Mouse (Mus musculus) midbrain, embryonic 16.5 days (tissue): ENCODE measurements at regions not wholly inside any gene's neighbourhood (a gene's known extent, or its start where the extent isn't known, plus 50 kb on each side); places are given as distances from the start of the nearest gene placed in this dataset.
A peak's percentile ranks its signal among the peaks of the same experiment; 100 is the strongest.
"Not testable (repeated sequence)": the region's sequence is repeated elsewhere in the genome, so short reads cannot be mapped to it uniquely, and the experiment has no call there.

Experiments used
- ATAC-seq: fragments of 200-750 bp; cut with Nextera tagmentation; 2 replicates; pipeline ENCODE4 v1.8.0; 2017; ENCODE audit warnings: moderate TSS enrichment
- H3K27ac ChIP-seq: fragments of 300-500 bp; sonication (generic); 2 replicates; pipeline ENCODE4 v1.5.1; 2014; ENCODE audit warnings: mild to moderate bottlenecking, low read length, mixed read lengths
- H3K27me3 ChIP-seq: fragments of 300-500 bp; sonication (generic); 2 replicates; pipeline ENCODE4 v1.6.1; 2014; ENCODE audit warnings: low read depth, low read length, mixed read lengths; ENCODE audit not compliant: control insufficient read depth, insufficient read depth
- H3K36me3 ChIP-seq: fragments of 300-500 bp; sonication (generic); 2 replicates; pipeline ENCODE4 v1.6.1; 2014; ENCODE audit warnings: mild to moderate bottlenecking, low read length, moderate library complexity, mixed read lengths; ENCODE audit not compliant: control insufficient read depth, insufficient read depth
- H3K4me1 ChIP-seq: fragments of 300-500 bp; sonication (generic); 2 replicates; pipeline ENCODE4 v1.6.1; 2014; ENCODE audit warnings: mild to moderate bottlenecking, low read length, mixed read lengths; ENCODE audit not compliant: control insufficient read depth, insufficient read depth
- H3K4me2 ChIP-seq: fragments of 300-500 bp; sonication (generic); 2 replicates; pipeline ENCODE4 v1.6.1; 2014; ENCODE audit warnings: mild to moderate bottlenecking, low read length, mixed read lengths
- H3K4me3 ChIP-seq: fragments of 300-500 bp; sonication (generic); 2 replicates; pipeline ENCODE4 v1.5.1; 2014; ENCODE audit warnings: low read depth, mild to moderate bottlenecking, low read length, moderate library complexity, mixed read lengths
- H3K9ac ChIP-seq: fragments of 300-500 bp; sonication (generic); 2 replicates; pipeline ENCODE4 v1.6.1; 2014; ENCODE audit warnings: low read depth, low read length, mixed read lengths
- H3K9me3 ChIP-seq: fragments of 300-500 bp; sonication (generic); replicated peaks from 2 replicates; pipeline ENCODE4 v1.6.1; 2014; ENCODE audit warnings: mild to moderate bottlenecking, low read length, mixed read lengths; ENCODE audit not compliant: control insufficient read depth, poor library complexity, severe bottlenecking
- WGBS: fragments of 180-500 bp; shearing (Covaris S2); extraction: QIAGEN DNeasy Blood & Tissue Kit; methylation state at CpG from one replicate; pipeline ENCODE4 v1.1.7; 2014; 5-methylcytosine and 5-hydroxymethylcytosine counted together

DNA sequence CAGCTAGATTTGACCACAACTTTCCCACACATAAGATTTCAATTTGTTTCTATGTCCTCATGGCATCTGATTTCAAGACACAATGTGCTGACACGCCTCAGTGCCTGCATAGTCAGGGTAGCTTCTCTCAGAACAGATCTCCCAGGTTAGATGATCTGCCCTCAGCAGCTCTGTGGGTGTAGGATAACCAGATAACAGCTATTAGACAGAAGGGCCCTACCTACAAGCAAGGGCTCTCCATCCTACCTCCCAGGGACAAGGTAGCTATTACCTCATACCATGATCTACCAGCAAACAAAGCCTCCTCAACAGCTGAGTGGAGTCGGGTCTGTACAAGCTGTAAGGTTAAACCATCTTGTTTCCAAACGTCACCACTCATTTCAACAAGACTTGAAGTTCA lies 278.4 kb upstream of the Irx1 start:
- H3K9ac ChIP-seq: no peak overlapping the region
- no peaks in the 10 kb centered on the region for H3K27me3 ChIP-seq
- WGBS: 86% methylated on average over 3 of the region's 3 CpGs
- no peak overlapping the region for H3K27ac ChIP-seq
- ATAC-seq: no peak
- H3K4me3 ChIP-seq: no peak overlapping the region
- H3K4me2 ChIP-seq: no peak overlapping the region
- no peaks in the 10 kb centered on the region for H3K4me1 ChIP-seq
- no peaks in the 10 kb centered on the region for H3K9me3 ChIP-seq
- H3K36me3 ChIP-seq: no peaks in the 10 kb centered on the region

DNA sequence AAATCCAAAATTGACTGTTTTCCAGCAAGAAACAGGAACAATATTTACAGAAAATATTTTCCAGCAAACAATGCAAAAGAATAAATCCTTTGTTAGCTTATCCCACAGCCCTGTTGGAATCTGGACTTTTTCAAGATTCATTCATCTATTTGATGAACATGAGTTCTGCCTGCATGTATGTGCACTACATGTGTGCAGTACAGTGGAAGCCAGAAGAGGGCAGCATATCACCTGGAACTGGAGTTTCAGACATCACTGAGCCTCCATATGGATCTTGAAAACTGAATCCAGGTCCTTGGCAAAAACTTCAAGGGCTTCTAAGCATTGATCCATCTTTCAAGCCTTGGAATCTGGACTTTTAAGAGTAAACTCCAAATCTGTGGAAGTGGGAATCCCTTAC lies 286.9 kb upstream of the Irx1 start:
- no peaks in the 10 kb centered on the region for H3K36me3 ChIP-seq
- ATAC-seq: no peak

DNA sequence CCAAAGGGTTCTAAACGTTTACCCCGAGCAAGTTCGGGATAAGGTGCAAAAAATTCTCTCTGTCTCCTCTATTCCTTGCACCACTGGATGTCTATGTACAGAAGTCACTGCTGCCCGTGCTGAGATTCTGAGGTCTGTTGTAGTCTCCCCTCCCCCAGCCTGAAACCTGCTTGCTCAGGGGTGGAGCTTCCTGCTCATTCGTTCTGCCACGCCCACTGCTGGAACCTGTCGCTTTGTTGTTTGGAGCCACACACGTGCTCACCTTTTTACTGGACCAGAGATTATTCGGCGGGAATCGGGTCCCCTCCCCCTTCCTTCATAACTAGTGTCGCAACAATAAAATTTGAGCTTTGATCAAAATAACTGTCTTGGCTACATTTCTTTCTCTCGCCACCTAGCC lies 289.7 kb upstream of the Irx1 start:
- H3K4me1 ChIP-seq, H3K27me3 ChIP-seq, H3K27ac ChIP-seq, ATAC-seq, H3K9ac ChIP-seq, H3K4me3 ChIP-seq, H3K36me3 ChIP-seq, H3K4me2 ChIP-seq, H3K9me3 ChIP-seq: not testable (repeated sequence)
- 51% methylated on average over 13 of the region's 13 CpGs for WGBS

More for the DNA sequence above, 286.9 kb upstream of the Irx1 start:
- no peaks in the 10 kb centered on the region for H3K27me3 ChIP-seq
- H3K27ac ChIP-seq: no peak overlapping the region
- no peaks in the 10 kb centered on the region for H3K9me3 ChIP-seq
- no peak overlapping the region for H3K4me2 ChIP-seq
- no peaks in the 10 kb centered on the region for H3K4me1 ChIP-seq
- H3K9ac ChIP-seq: no peak overlapping the region
- no peak overlapping the region for H3K4me3 ChIP-seq

- no peak overlapping the region for H3K27ac ChIP-seq
- no peak for ATAC-seq
- H3K36me3 ChIP-seq: no peaks in the 10 kb centered on the region
- H3K4me2 ChIP-seq: no peak overlapping the region
- no peaks in the 10 kb centered on the region for H3K4me1 ChIP-seq
- H3K4me3 ChIP-seq: no peak overlapping the region
- no peak overlapping the region for H3K9ac ChIP-seq
- H3K27me3 ChIP-seq: no peaks in the 10 kb centered on the region
- 94% methylated on average over 2 of the region's 2 CpGs for WGBS
- no peaks in the 10 kb centered on the region for H3K9me3 ChIP-seq
Observed at GRCm38 (mm10) chr13:72258794-72259193, 295.3 kb upstream of the Irx1 start.

GRCm38 (mm10) chr13:72264416-72264815 lies 300.9 kb upstream of the Irx1 start:
- ATAC-seq: no peak

GRCm38 (mm10) chr13:72265116-72265515 lies 301.6 kb upstream of the Irx1 start:
- H3K36me3 ChIP-seq: no peaks in the 10 kb centered on the region
- peaks cover 6% of the 10 kb centered on the region; the same call in 1 of the 2 replicates for H3K4me1 ChIP-seq
- no peaks in the 10 kb centered on the region for H3K27me3 ChIP-seq
- no peak overlapping the region for H3K9ac ChIP-seq
- peak; percentile 67; the same call in 1 of the 2 replicates for ATAC-seq
- no peak overlapping the region for H3K4me2 ChIP-seq
- H3K4me3 ChIP-seq: no peak overlapping the region
- H3K9me3 ChIP-seq: no peaks in the 10 kb centered on the region
- no peak overlapping the region for H3K27ac ChIP-seq
- WGBS: 47% methylated on average over 7 of the region's 7 CpGs

More at GRCm38 (mm10) chr13:72264416-72264815, 300.9 kb upstream of the Irx1 start:
- no peaks in the 10 kb centered on the region for H3K36me3 ChIP-seq
- H3K27me3 ChIP-seq: no peaks in the 10 kb centered on the region
- no peak overlapping the region for H3K4me3 ChIP-seq
- H3K9me3 ChIP-seq: no peaks in the 10 kb centered on the region
- no peak overlapping the region for H3K27ac ChIP-seq
- no peak overlapping the region for H3K4me2 ChIP-seq
- peaks cover 6% of the 10 kb centered on the region; the same call in 1 of the 2 replicates for H3K4me1 ChIP-seq
- no peak overlapping the region for H3K9ac ChIP-seq
- WGBS: 68% methylated on average over 3 of the region's 3 CpGs

DNA sequence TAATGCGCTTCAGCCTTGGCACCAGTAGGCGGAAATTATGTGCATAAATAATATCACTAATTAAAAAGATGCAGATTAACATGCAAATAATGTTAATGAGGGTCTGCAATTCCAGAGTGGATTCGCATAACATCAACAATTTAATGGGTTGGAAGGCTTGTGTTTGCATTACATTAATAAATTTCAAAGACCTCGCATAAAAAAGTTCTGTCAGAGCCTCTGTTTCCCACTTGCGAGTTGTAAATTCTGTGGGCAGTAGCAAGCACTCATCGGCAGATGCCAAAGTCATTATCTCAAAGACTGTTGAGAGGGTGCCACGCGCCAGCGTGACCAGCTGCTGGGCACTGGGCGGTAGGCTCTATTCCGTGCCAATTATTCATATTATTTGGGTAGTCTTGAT lies 302.1 kb upstream of the Irx1 start:
- Histone ChIP-seq H3K9me3 (no peaks in the 10 kb centered on the region), H3K36me3 (no peaks in the 10 kb centered on the region), H3K27me3 (no peaks in the 10 kb centered on the region), H3K4me2 (no peak overlapping the region), H3K4me1 (peaks cover 6% of the 10 kb centered on the region; the same call in 1 of the 2 replicates), H3K9ac (no peak overlapping the region), H3K4me3 (no peak overlapping the region), H3K27ac (no peak overlapping the region)
- WGBS: 52% methylated on average over 11 of the region's 11 CpGs
- peak; percentile 64 for ATAC-seq

DNA sequence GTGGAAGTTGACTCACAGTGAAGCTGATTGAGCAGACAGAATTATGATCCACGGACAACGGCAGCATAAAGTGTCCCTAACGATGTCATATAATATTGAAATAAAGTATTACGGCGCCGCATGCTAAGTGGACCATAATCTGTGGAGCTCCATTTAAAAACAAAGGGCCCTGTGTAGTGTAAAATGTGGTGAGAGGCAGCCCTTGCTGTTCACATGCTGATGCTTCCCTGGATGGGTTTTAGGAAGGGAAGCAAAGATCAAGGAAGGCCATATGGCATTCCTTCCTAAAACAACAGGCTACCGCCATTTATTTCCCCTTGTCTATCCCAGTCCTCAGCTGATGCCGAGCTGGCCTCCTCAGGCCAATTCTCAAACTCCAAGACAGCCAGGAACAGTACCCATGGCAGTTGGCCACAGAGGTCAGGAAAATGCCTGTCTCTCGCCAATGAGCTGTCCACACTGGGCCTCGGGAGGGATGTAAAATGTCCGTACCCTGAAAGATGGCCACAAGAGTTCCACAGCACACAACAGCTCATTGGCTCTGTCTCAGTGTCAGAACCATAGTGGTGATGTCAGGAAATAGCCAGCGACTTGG lies 302.7 kb upstream of the Irx1 start:
- Histone ChIP-seq H3K4me2 (no peak overlapping the region), H3K4me1 (peaks cover 6% of the 10 kb centered on the region; the same call in 1 of the 2 replicates), H3K27ac (no peak overlapping the region; the same call in 1 of the 2 replicates), H3K9me3 (no peaks in the 10 kb centered on the region), H3K36me3 (no peaks in the 10 kb centered on the region), H3K9ac (no peak overlapping the region), H3K4me3 (no peak overlapping the region), H3K27me3 (no peaks in the 10 kb centered on the region)
- WGBS: 74% methylated on average over 12 of the region's 12 CpGs
- 0 out of 2 replicates have a peak, but pooled peaks have one; percentile 29 for ATAC-seq

DNA sequence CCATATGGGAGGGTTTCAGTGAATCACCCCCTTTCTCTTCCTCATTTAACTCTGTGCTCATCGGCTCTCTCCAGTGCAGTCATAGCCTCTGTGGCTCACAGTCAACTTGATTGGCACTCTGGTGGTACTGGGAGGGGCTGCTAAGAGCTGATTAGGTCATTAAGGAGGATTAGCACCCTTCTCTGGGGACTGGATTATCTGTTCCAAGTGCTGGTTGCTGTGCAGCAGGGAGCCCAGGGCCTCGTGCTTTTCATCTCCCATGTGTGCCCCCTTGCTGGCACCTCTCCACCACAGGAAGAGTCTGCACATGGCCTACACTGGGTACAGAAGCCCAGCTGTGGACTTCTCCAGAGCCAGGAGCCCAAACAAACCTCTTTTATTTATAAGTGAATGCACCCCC lies 316.8 kb upstream of the Irx1 start:
- 14% methylated on average over 2 of the region's 2 CpGs for WGBS
- no peaks in the 10 kb centered on the region for H3K36me3 ChIP-seq
- H3K4me2 ChIP-seq: no peak overlapping the region
- no peak overlapping the region for H3K9ac ChIP-seq
- peak; percentile 45; the same call in 1 of the 2 replicates for ATAC-seq
- no peaks in the 10 kb centered on the region for H3K9me3 ChIP-seq
- H3K4me1 ChIP-seq: no peaks in the 10 kb centered on the region
- no peaks in the 10 kb centered on the region for H3K27me3 ChIP-seq
- no peak overlapping the region for H3K27ac ChIP-seq
- no peak overlapping the region for H3K4me3 ChIP-seq
